Mouse (Mus musculus): ENCODE results near the gene Pitpnm3. TPM values are rescaled to one million over a fixed set of nuclear protein-coding genes. Genes with fewer than 3 reads are reported as not detected.

Gene Pitpnm3
- polyA plus RNA-seq, 1 experiment from 2014 or later, result 0.19 TPM

DNA sequence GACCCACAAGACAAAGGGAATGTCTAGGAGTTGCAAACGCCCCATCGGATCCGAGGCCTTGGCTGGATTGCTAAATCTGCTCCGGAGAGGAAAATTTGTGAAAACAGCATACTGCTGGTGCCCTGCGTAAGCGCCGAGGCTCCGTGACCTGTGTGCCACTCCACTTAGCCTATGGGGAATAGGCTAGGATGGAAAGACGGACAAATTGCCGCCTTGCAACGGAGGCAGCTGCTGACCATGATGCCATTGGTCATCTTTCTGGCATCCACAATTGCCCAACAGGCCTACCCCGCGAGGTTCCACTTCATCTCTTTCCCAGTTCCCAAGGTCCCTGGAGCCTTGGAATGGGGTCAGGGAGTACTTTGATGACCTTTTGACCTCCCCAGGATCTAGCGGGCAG, 92.9 kb downstream of the Pitpnm3 start:
- 3% methylated on average over 14 of the region's 14 CpGs for WGBS (ENCODE audit: insufficient replicate concordance)

GRCm38 (mm10) chr11:72041768-72042607, 93.6 kb downstream of the Pitpnm3 start, which contains the start of gene Pimreg:
Gene Pimreg (plus strand): TSS chr11:72042032.
- peak within 1 kb of the TSS; percentile 85 for H3K4me2 ChIP-seq
- peak; percentile 78 for ATAC-seq
- peak within 1 kb of the TSS; percentile 57 for H3K9ac ChIP-seq
- H3K36me3 ChIP-seq, result peaks cover 17% of the 10 kb centered on the region; the same call in 1 of the 2 replicates
- peak within 1 kb of the TSS; percentile 74 for H3K27ac ChIP-seq
- peak within 1 kb of the TSS; percentile 65 for H3K4me3 ChIP-seq
- peaks cover 25% of the 10 kb centered on the region for H3K27me3 ChIP-seq (replicated peaks)
- WGBS (ENCODE audit: insufficient replicate concordance), result 1% methylated on average over 52 of the region's 52 CpGs
- H3K4me1 ChIP-seq, result peaks cover 36% of the 10 kb centered on the region
- no peaks in the 10 kb centered on the region for H3K9me3 ChIP-seq (replicated peaks)

More for the DNA sequence above, 92.9 kb downstream of the Pitpnm3 start:
- peak overlapping the region; percentile 65 for H3K4me3 ChIP-seq
- no peaks in the 10 kb centered on the region for H3K9me3 ChIP-seq (replicated peaks)
- H3K4me2 ChIP-seq, result peak overlapping the region; percentile 85
- H3K9ac ChIP-seq, result peak overlapping the region; percentile 55
- peaks cover 18% of the 10 kb centered on the region for H3K27me3 ChIP-seq (replicated peaks)
- peaks cover 17% of the 10 kb centered on the region; the same call in 1 of the 2 replicates for H3K36me3 ChIP-seq
- H3K27ac ChIP-seq, result no peak overlapping the region
- H3K4me1 ChIP-seq, result peaks cover 37% of the 10 kb centered on the region
- ATAC-seq, result no peak

GRCm38 (mm10) chr11:72041290-72041767, 94.2 kb downstream of the Pitpnm3 start:
- Histone ChIP-seq H3K36me3 (peaks cover 14% of the 10 kb centered on the region; the same call in 1 of the 2 replicates), H3K4me3 (peak overlapping the region; percentile 65), H3K27ac (peak overlapping the region; percentile 74), H3K4me1 (peaks cover 31% of the 10 kb centered on the region), H3K27me3 (replicated peaks) (peaks cover 31% of the 10 kb centered on the region), H3K9ac (peak overlapping the region; percentile 57; the same call in 1 of the 2 replicates), H3K4me2 (peak overlapping the region; percentile 85), H3K9me3 (replicated peaks) (no peaks in the 10 kb centered on the region)
- 3% methylated on average over 6 of the region's 6 CpGs for WGBS (ENCODE audit: insufficient replicate concordance)
- ATAC-seq, result no peak

DNA sequence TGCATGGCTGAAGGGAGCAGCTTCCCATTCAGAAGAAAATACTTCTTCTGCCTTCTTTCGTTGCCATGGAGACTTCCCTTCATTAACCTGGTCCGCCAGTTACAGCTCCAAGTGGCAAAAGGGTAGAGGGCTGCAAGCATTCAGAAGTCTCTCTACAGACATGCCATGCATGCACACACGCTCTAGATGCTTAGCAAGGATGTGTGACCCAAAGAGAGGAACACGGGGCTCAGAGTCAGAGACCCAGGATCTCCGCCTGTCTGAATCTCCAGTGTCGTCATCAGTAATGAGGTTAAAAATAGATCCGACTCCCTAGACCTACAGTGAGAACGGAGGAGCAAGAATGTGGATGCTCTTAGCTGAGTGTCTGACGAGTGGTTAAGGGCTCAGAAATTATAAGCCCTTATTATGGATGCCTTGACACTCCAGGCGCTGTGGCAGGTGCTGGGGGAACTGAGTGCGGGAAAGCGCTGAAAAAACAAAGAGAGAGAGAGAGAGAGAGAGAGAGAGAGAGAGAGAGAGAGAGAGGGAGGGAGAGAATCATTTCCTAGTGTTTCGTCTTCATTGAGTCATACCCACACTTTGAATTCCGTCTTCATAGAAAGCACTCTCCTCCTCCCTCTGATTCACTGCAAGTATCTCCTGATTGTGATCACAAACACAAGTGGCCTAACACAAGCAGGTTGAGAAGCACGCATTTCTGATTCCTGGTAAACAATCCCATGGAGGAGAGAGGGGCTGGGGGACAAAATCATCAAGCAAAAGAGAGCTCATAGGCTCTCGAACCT, 95.8 kb downstream of the Pitpnm3 start:
- Histone ChIP-seq H3K4me2 (no peak overlapping the region), H3K4me3 (no peak overlapping the region), H3K9me3 (replicated peaks) (no peaks in the 10 kb centered on the region), H3K4me1 (peaks cover 36% of the 10 kb centered on the region), H3K36me3 (no peaks in the 10 kb centered on the region), H3K27ac (no peak overlapping the region), H3K9ac (no peak overlapping the region), H3K27me3 (replicated peaks) (peaks cover 34% of the 10 kb centered on the region)
- ATAC-seq, result no peak
- 53% methylated on average over 16 of the region's 16 CpGs for WGBS (ENCODE audit: insufficient replicate concordance)

GRCm38 (mm10) chr11:72037996-72038395, 97.6 kb downstream of the Pitpnm3 start:
- no peak for ATAC-seq
- 3% methylated on average over 4 of the region's 4 CpGs for WGBS (ENCODE audit: insufficient replicate concordance)
- Histone ChIP-seq H3K36me3 (no peaks in the 10 kb centered on the region), H3K4me2 (no peak overlapping the region), H3K9me3 (replicated peaks) (no peaks in the 10 kb centered on the region), H3K9ac (no peak overlapping the region), H3K4me1 (peaks cover 28% of the 10 kb centered on the region), H3K4me3 (no peak overlapping the region), H3K27ac (no peak overlapping the region), H3K27me3 (replicated peaks) (peaks cover 34% of the 10 kb centered on the region)

DNA sequence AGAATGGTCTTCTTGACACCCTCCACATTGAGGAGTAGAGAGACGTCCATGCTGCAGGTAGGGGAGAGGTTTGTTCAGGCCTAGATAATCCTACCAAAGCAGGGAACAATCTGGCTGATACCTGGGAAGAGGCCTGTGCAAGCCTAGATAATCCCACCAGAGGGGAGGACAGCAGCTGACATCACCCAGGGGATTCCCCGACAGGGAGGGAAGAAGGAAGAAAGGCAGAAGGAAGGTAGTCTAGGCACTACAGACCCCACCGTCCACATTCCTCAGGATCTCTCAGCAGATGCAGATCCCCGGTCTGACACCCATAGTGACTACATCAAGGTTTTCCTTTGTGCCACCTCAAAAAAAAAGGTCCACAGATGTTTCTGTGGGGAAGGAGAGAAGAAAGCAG, 98.2 kb downstream of the Pitpnm3 start, which contains the start of gene Aipl1:
TSS of gene Aipl1 (minus strand) at position 101 of the 400 bp plus-strand sequence.
- H3K36me3 ChIP-seq, result no peaks in the 10 kb centered on the region
- ATAC-seq, result no peak
- H3K9me3 ChIP-seq (replicated peaks), result no peaks in the 10 kb centered on the region
- H3K4me2 ChIP-seq, result no peak within 1 kb of the TSS
- H3K27ac ChIP-seq, result no peak within 1 kb of the TSS
- H3K4me1 ChIP-seq, result peaks cover 24% of the 10 kb centered on the region
- H3K4me3 ChIP-seq, result no peak within 1 kb of the TSS
- H3K9ac ChIP-seq, result no peak within 1 kb of the TSS
- 35% methylated on average over 4 of the region's 4 CpGs for WGBS (ENCODE audit: insufficient replicate concordance)
- H3K27me3 ChIP-seq (replicated peaks), result peaks cover 34% of the 10 kb centered on the region

- WGBS (ENCODE audit: insufficient replicate concordance), result 57% methylated on average over 3 of the region's 3 CpGs
- Histone ChIP-seq H3K27ac (no peak overlapping the region), H3K9me3 (replicated peaks) (no peaks in the 10 kb centered on the region), H3K36me3 (no peaks in the 10 kb centered on the region), H3K4me3 (no peak overlapping the region), H3K4me2 (no peak overlapping the region), H3K27me3 (replicated peaks) (peaks cover 39% of the 10 kb centered on the region), H3K4me1 (peaks cover 5% of the 10 kb centered on the region; the same call in 1 of the 2 replicates), H3K9ac (no peak overlapping the region)
- no peak for ATAC-seq
Measured at GRCm38 (mm10) chr11:72032589-72032988, 103.0 kb downstream of the Pitpnm3 start.

- Histone ChIP-seq H3K9me3 (replicated peaks) (no peaks in the 10 kb centered on the region), H3K4me2 (no peak overlapping the region), H3K27ac (no peak overlapping the region), H3K4me1 (peaks cover 5% of the 10 kb centered on the region; the same call in 1 of the 2 replicates), H3K27me3 (replicated peaks) (peaks cover 34% of the 10 kb centered on the region), H3K9ac (no peak overlapping the region), H3K4me3 (no peak overlapping the region), H3K36me3 (no peaks in the 10 kb centered on the region)
- ATAC-seq, result no peak
- 56% methylated on average over 4 of the region's 4 CpGs for WGBS (ENCODE audit: insufficient replicate concordance)
Measured at GRCm38 (mm10) chr11:72032091-72032490, 103.5 kb downstream of the Pitpnm3 start.

- Histone ChIP-seq H3K27ac (no peak overlapping the region), H3K4me2 (no peak overlapping the region), H3K36me3 (no peaks in the 10 kb centered on the region), H3K9me3 (replicated peaks) (no peaks in the 10 kb centered on the region), H3K27me3 (replicated peaks) (peaks cover 26% of the 10 kb centered on the region), H3K9ac (no peak overlapping the region), H3K4me1 (peaks cover 5% of the 10 kb centered on the region; the same call in 1 of the 2 replicates), H3K4me3 (no peak overlapping the region)
- 72% methylated on average over 7 of the region's 7 CpGs for WGBS (ENCODE audit: insufficient replicate concordance)
- no peak for ATAC-seq
Measured at GRCm38 (mm10) chr11:72031353-72031752, 104.2 kb downstream of the Pitpnm3 start.

DNA sequence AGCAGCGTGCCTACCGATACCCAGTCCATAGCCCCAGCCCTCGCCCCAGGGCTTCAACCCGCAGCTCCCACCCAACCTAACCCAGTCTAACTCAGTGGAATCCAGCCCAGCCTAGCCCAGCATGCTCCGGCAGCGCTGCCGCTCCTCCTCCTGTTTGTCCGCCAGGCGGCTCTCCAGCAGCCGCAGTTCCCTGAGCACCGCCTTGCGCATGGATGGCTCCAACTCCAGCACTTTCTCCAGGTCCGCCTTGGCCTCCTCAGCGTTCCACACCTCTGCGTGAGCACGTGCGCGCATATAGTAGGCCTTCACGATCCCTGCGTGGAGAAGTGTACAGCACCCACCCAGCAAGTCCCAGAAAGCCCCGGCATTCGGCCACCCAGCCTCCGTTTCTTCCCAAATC, 106.4 kb downstream of the Pitpnm3 start:
- Histone ChIP-seq H3K27me3 (replicated peaks) (peaks cover 24% of the 10 kb centered on the region), H3K36me3 (no peaks in the 10 kb centered on the region), H3K9ac (no peak overlapping the region), H3K4me3 (no peak overlapping the region), H3K4me1 (0 out of 2 replicates have a peak, but pooled peaks cover 2% of the 10 kb centered on the region), H3K9me3 (replicated peaks) (no peaks in the 10 kb centered on the region), H3K27ac (no peak overlapping the region), H3K4me2 (no peak overlapping the region)
- WGBS (ENCODE audit: insufficient replicate concordance), result 22% methylated on average over 23 of the region's 23 CpGs
- ATAC-seq, result no peak

- no peak overlapping the region for H3K4me3 ChIP-seq
- no peaks in the 10 kb centered on the region for H3K9me3 ChIP-seq (replicated peaks)
- H3K9ac ChIP-seq, result no peak overlapping the region
- H3K4me2 ChIP-seq, result no peak overlapping the region
- peaks cover 24% of the 10 kb centered on the region for H3K27me3 ChIP-seq (replicated peaks)
- 0 out of 2 replicates have a peak, but pooled peaks cover 11% of the 10 kb centered on the region for H3K4me1 ChIP-seq
- ATAC-seq, result no peak
- H3K27ac ChIP-seq, result no peak overlapping the region
- no peaks in the 10 kb centered on the region for H3K36me3 ChIP-seq
- WGBS (ENCODE audit: insufficient replicate concordance), result 63% methylated on average over 9 of the region's 9 CpGs
Measured at GRCm38 (mm10) chr11:72027836-72028235, 107.7 kb downstream of the Pitpnm3 start.
